Mouse (Mus musculus) limb, embryonic 12.5 days (tissue): ENCODE results near the gene Thsd4. TPM values are rescaled to one million over a fixed set of nuclear protein-coding genes. Genes with fewer than 3 reads are reported as not detected.
A peak's percentile ranks its signal among the peaks of the same experiment; 100 is the strongest.

ENCODE experiments used
- ATAC-seq: fragments of 200-750 bp; cut with Nextera tagmentation; 2 replicates; pipeline ENCODE4 v1.8.0; 2017; ENCODE audit warnings: low read depth, moderate TSS enrichment; ENCODE audit not compliant: insufficient number of reproducible peaks, insufficient read depth, low FRiP score, low TSS enrichment
- H3K27ac ChIP-seq: fragments of 300-500 bp; sonication (generic); 2 replicates; pipeline ENCODE4 v1.5.1; 2016; ENCODE audit warnings: mild to moderate bottlenecking, moderate library complexity
- H3K27me3 ChIP-seq: fragments of 300-500 bp; sonication (generic); 2 replicates; pipeline ENCODE4 v1.6.1; 2016; ENCODE audit warnings: mild to moderate bottlenecking, moderate library complexity
- H3K36me3 ChIP-seq: fragments of 300-500 bp; sonication (generic); 2 replicates; pipeline ENCODE4 v1.6.1; 2016; ENCODE audit warnings: mild to moderate bottlenecking, moderate library complexity
- H3K4me1 ChIP-seq: fragments of 300-500 bp; sonication (generic); replicated peaks from 2 replicates; pipeline ENCODE4 v1.6.1; 2016
- H3K4me2 ChIP-seq: fragments of 300-500 bp; sonication (generic); 2 replicates; pipeline ENCODE4 v1.6.1; 2016; ENCODE audit warnings: mild to moderate bottlenecking, moderate library complexity
- H3K4me3 ChIP-seq: fragments of 300-500 bp; sonication (generic); replicated peaks from 2 replicates; pipeline ENCODE4 v1.5.1; 2016; ENCODE audit warnings: mild to moderate bottlenecking
- H3K9ac ChIP-seq: fragments of 300-500 bp; sonication (generic); replicated peaks from 2 replicates; pipeline ENCODE4 v1.6.1; 2016; ENCODE audit warnings: mild to moderate bottlenecking, moderate library complexity
- H3K9me3 ChIP-seq: fragments of 300-500 bp; sonication (generic); 2 replicates; pipeline ENCODE4 v1.6.1; 2016; ENCODE audit warnings: mild to moderate bottlenecking, moderate library complexity
- WGBS: fragments of 180-500 bp; shearing (Covaris S2); methylation state at CpG from one replicate; pipeline ENCODE4 v1.1.7; 2016; 5-methylcytosine and 5-hydroxymethylcytosine counted together
- polyA plus RNA-seq: library from polyadenylated mRNA; unstranded; fragments of >200 nt; fragmentation: Nextera tagmentation; extraction: Ambion mirVana; gene quantifications from 2 replicates; pipeline ENCODE4 v1.2.1, GENCODE M21; 2016

Gene Thsd4
- polyA plus RNA-seq, 1 experiment from 2014 or later: 27.0 TPM

DNA sequence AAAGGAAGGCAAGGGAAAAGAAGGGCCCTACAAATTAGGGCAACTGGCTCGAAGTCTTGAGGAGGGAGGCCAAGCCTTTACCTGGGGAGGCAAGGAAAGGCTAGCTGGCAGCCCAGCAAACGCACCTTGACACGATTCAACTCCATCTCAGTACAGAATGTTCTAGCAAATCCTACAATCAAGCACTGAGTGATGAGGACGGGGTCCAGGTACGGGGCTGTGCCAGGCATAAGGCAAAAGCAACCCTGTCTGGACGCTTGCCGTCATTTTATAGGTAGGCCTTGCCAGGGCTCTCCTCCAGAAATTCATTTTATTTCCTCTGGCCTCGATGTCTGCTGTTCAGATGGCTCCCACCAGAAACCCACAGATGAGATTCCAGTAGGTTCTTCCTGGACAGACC lies 30.8 kb downstream of the Thsd4 start:
- Histone ChIP-seq H3K9me3 (no peaks in the 10 kb centered on the region), H3K36me3 (no peaks in the 10 kb centered on the region), H3K27me3 (peaks cover 19% of the 10 kb centered on the region), H3K4me2 (peak overlapping the region; percentile 26; the same call in 1 of the 2 replicates), H3K27ac (no peak overlapping the region), H3K4me1 (peaks cover 47% of the 10 kb centered on the region), H3K9ac (no peak overlapping the region), H3K4me3 (no peak overlapping the region)
- 68% methylated on average over 8 of the region's 8 CpGs for WGBS
- no peak for ATAC-seq

GRCm38 (mm10) chr9:60488816-60489215 lies 33.0 kb downstream of the Thsd4 start:
- no peak overlapping the region for H3K4me2 ChIP-seq
- H3K9ac ChIP-seq: no peak overlapping the region
- H3K27ac ChIP-seq: no peak overlapping the region
- H3K9me3 ChIP-seq: no peaks in the 10 kb centered on the region
- WGBS: 55% methylated on average over 4 of the region's 4 CpGs
- no peak overlapping the region for H3K4me3 ChIP-seq
- H3K4me1 ChIP-seq: peaks cover 45% of the 10 kb centered on the region
- H3K36me3 ChIP-seq: no peaks in the 10 kb centered on the region
- no peak for ATAC-seq
- peaks cover 9% of the 10 kb centered on the region for H3K27me3 ChIP-seq

DNA sequence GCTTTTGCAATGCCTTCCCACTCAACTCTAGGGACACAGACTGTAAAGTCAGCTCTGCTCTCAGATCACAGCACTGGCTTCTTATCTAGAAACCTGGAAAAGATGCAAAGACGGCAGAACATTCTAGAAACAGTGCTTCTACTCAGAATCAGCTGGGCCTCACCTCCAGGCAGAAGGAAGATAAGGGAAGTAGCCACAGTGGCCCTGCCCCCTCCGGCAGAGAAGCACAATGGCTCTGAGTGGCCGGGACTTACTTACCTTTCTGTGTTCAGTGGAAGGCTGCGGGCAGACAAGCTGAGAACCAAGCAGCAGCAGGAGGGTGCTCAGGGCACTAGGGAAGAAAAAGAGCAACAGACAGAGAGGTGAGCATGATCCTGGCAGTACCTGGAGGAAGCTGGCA lies 39.7 kb downstream of the Thsd4 start:
- peaks cover 15% of the 10 kb centered on the region for H3K4me1 ChIP-seq
- H3K4me2 ChIP-seq: no peak overlapping the region
- no peak overlapping the region for H3K4me3 ChIP-seq
- 83% methylated on average over 4 of the region's 4 CpGs for WGBS
- ATAC-seq: no peak
- 0 out of 2 replicates have a peak, but pooled peaks cover 4% of the 10 kb centered on the region for H3K27me3 ChIP-seq
- H3K36me3 ChIP-seq: no peaks in the 10 kb centered on the region
- H3K9me3 ChIP-seq: no peaks in the 10 kb centered on the region
- H3K9ac ChIP-seq: no peak overlapping the region
- no peak overlapping the region for H3K27ac ChIP-seq

GRCm38 (mm10) chr9:60480052-60480451 lies 41.8 kb downstream of the Thsd4 start:
- Histone ChIP-seq H3K4me1 (peaks cover 15% of the 10 kb centered on the region), H3K9ac (no peak overlapping the region), H3K4me3 (no peak overlapping the region), H3K36me3 (no peaks in the 10 kb centered on the region), H3K27me3 (0 out of 2 replicates have a peak, but pooled peaks cover 4% of the 10 kb centered on the region), H3K27ac (no peak overlapping the region), H3K4me2 (no peak overlapping the region), H3K9me3 (no peaks in the 10 kb centered on the region)
- no peak for ATAC-seq
- WGBS: 44% methylated on average over 3 of the region's 3 CpGs

DNA sequence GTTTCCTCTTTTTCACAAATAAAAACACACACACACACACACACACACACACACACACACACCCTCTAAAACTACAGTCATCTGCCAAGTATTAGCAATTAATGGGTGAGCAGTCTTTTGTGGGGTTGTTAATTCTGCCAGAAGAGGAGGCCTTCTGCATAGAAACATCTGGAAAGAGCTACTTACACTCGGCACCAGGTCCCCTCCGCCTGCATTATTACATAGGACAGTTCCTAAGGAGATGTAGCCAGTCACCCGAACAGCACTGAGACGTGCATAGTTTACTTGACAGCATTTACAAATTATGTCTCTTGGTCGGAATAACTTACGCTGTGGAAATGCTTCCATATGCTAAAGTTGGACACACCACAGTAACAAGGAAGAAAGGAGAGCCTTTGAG lies 43.0 kb downstream of the Thsd4 start:
- 0 out of 2 replicates have a peak, but pooled peaks cover 4% of the 10 kb centered on the region for H3K27me3 ChIP-seq
- no peak overlapping the region for H3K4me3 ChIP-seq
- H3K9me3 ChIP-seq: no peaks in the 10 kb centered on the region
- WGBS: 33% methylated on average over 6 of the region's 6 CpGs
- H3K36me3 ChIP-seq: no peaks in the 10 kb centered on the region
- no peak overlapping the region for H3K27ac ChIP-seq
- H3K9ac ChIP-seq: no peak overlapping the region
- no peak for ATAC-seq
- no peak overlapping the region for H3K4me2 ChIP-seq
- H3K4me1 ChIP-seq: peaks cover 15% of the 10 kb centered on the region

DNA sequence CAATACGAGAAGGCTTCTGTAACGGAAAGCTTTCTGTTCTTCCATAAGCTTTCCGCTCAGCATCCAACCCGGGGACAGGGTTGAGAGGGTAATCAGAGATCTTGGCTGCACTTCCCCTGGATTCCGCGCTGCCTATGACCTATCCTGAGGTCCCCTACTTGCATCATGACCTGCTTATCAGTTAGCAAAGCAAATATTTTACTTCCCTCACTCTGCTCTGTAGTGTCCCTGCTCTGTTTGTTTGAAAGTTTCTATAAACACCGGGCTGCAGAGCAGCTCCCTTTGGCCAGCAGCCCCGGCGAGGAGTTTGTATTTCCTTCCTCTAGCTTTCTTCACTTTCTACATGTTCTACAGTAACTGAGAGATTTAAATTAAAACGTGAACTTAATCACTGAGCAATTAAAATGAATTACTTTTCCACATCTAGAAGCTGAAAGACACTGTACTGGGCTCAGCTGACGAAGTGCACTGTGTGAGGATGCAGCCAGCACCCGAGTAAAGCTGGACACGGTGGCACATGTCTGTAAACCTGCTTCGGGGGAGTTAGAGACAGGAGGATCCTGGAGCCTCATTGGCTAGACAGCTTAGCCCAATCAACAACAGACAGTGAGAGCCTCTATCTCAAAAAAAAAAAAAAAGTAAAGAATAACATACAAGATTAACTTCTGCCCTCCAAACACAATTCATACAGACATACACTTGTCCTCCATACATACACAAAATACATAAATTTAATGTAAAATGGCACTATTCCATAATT lies 43.7 kb downstream of the Thsd4 start:
- 56% methylated on average over 14 of the region's 14 CpGs for WGBS
- Histone ChIP-seq H3K9ac (no peak overlapping the region), H3K4me2 (no peak overlapping the region), H3K4me1 (peaks cover 15% of the 10 kb centered on the region), H3K27ac (no peak overlapping the region), H3K36me3 (no peaks in the 10 kb centered on the region), H3K9me3 (no peaks in the 10 kb centered on the region), H3K27me3 (0 out of 2 replicates have a peak, but pooled peaks cover 4% of the 10 kb centered on the region), H3K4me3 (no peak overlapping the region)
- ATAC-seq: no peak

DNA sequence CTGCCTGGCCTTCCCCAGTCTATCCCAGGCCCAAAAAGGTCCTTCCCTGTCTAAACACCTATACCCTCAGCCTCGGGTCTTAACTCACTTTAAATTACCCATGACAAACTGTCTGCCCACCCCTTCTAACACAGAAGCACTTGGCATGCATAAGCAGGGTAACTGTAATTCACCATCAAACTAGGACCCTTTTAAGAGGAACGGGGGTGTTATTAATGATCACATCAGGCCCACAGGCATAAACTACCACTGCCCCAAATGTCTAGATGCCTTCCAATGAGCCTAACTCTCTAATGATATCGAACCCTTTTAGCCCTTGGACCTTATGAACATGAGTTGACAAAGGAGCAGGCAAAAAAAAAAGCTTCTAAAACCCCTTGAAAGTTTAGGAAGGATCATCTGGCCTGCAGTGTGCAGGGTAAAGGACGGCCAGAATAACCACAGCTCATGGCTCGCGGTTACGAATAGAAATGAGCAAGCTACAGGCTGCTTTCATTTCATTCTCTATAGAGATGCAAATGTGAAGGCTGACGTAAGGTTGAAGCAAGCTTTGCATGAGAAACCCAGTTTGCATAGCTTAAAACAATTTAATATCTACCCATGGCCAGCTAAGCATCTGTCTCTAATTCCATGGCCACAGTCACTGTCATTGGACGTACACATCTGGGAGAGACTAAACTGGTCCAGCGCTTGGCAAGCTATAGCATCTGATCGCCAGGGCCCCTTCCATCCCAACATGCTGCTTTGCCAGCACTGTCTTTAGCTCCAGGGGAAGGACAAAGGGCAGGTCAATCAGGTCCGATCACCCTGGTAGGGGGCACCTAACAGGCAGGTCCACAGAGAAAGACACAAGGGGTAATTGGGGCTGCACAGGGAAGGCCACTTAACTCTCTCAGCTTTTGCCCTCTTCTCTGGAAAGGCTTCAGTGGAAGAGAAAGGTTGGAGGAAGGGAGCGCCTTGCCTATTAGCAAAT lies 61.5 kb downstream of the Thsd4 start:
- peaks cover 8% of the 10 kb centered on the region; the same call in 1 of the 2 replicates for H3K4me1 ChIP-seq

GRCm38 (mm10) chr9:60458468-60458962 lies 63.3 kb downstream of the Thsd4 start:
- Histone ChIP-seq H3K4me1 (peaks cover 14% of the 10 kb centered on the region), H3K27me3 (peaks cover 3% of the 10 kb centered on the region; the same call in 1 of the 2 replicates), H3K4me2 (no peak overlapping the region), H3K4me3 (no peak overlapping the region), H3K36me3 (no peaks in the 10 kb centered on the region), H3K27ac (no peak overlapping the region), H3K9ac (no peak overlapping the region), H3K9me3 (no peaks in the 10 kb centered on the region)
- WGBS: 75% methylated on average over 14 of the region's 14 CpGs
- ATAC-seq: no peak

More for the DNA sequence above, 61.5 kb downstream of the Thsd4 start:
- Histone ChIP-seq H3K9ac (no peak overlapping the region), H3K4me2 (no peak overlapping the region), H3K27ac (no peak overlapping the region), H3K27me3 (peaks cover 3% of the 10 kb centered on the region; the same call in 1 of the 2 replicates), H3K9me3 (no peaks in the 10 kb centered on the region), H3K4me3 (no peak overlapping the region), H3K36me3 (no peaks in the 10 kb centered on the region)
- WGBS: 91% methylated on average over 13 of the region's 13 CpGs
- ATAC-seq: no peak

DNA sequence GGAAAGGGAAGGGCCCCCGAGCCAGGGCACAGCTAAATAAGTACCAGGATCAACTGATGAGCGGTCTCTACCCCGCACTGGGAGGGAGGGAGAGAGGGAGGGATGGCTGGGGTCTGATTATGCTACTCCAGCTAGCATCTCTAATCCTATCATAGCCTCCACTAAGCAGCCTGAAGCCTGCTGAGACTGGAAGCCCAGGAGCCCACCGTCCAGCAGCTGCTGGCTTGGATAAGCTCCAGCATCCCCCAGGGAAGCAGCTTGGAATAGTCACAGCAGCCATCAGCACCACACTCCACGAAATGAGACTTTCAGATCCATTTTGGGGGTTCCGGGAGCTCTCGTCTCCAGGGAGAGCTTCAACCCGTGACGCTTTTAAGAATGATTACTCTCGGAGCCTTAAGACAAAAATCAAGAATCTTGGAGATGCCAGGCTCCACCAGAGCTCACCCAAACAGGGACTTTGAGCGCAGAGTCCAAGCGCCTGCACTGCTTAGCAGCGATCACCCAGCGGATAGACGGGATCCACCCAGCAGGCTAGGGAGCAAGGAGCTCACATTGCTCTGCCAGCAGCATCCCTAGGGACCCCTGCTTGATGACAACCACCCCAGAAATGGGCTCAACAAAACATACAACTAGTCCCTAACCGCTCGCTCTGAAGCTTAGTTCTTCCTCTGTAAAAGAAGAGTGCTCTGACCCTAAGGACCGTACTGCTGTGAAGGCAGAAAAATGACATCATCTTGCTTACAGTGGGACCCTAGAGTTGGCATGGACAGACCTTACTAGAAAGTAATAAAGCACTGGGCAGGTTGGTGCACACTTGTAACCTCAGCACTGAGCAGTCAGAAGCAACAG lies 64.3 kb downstream of the Thsd4 start:
- no peaks in the 10 kb centered on the region for H3K36me3 ChIP-seq
- no peak for ATAC-seq
- peaks cover 3% of the 10 kb centered on the region; the same call in 1 of the 2 replicates for H3K27me3 ChIP-seq
- H3K9me3 ChIP-seq: no peaks in the 10 kb centered on the region
- WGBS: 76% methylated on average over 18 of the region's 18 CpGs
- no peak overlapping the region for H3K4me2 ChIP-seq
- no peak overlapping the region for H3K9ac ChIP-seq
- peaks cover 14% of the 10 kb centered on the region for H3K4me1 ChIP-seq
- H3K4me3 ChIP-seq: no peak overlapping the region
- H3K27ac ChIP-seq: no peak overlapping the region

- no peak overlapping the region for H3K27ac ChIP-seq
- ATAC-seq: no peak
- H3K27me3 ChIP-seq: peaks cover 3% of the 10 kb centered on the region; the same call in 1 of the 2 replicates
- H3K4me2 ChIP-seq: no peak overlapping the region
- no peaks in the 10 kb centered on the region for H3K36me3 ChIP-seq
- WGBS: 67% methylated on average over 5 of the region's 5 CpGs
- peaks cover 14% of the 10 kb centered on the region for H3K4me1 ChIP-seq
- H3K4me3 ChIP-seq: no peak overlapping the region
- H3K9ac ChIP-seq: no peak overlapping the region
- no peaks in the 10 kb centered on the region for H3K9me3 ChIP-seq
Observed at GRCm38 (mm10) chr9:60456651-60457050, 65.2 kb downstream of the Thsd4 start.
